Mouse (Mus musculus): Measurements from ENCODE around the gene Tet3.

Tet3 gene

DNA sequence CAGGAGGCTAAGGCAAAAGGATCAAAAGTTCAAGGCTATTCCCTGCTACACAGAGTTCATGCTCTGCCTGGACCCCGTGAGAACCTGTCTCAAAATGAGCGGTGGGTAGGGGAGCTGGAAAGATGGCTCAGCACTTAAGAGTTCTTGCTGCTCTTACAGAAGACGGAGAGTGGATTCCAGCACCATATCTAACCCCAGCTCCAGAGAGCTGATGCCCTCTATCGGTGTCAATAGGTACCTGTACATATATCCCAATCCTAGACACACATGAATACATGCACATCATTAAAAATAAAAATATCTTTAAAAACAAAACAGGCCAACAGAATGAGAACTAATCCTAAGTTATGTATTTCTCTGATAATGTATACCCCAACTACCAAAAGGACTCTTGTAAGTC lies 19.3 kb upstream of the Tet3 start:
- no peak for DNase-seq

DNA sequence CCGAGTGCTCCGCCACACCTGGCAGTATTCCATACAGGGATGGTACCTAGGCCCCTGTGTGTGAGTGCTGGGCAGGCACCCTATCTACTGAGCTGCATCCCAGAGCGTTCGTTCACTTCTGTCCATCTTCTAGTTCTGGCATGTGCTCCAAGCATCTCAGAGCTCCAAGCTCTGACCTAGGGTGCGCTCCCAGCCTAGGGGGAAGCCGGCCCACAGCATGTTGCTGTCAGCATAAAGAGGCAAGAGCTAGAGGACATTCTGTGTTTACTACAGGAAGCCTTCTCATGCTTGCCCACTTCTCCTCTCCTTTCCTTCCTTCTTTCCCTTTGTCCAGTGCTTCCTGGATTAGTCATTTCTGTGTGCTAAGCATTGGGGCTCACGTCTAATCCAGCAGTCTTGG lies 16.5 kb upstream of the Tet3 start:
- DNase-seq: no peak

DNA sequence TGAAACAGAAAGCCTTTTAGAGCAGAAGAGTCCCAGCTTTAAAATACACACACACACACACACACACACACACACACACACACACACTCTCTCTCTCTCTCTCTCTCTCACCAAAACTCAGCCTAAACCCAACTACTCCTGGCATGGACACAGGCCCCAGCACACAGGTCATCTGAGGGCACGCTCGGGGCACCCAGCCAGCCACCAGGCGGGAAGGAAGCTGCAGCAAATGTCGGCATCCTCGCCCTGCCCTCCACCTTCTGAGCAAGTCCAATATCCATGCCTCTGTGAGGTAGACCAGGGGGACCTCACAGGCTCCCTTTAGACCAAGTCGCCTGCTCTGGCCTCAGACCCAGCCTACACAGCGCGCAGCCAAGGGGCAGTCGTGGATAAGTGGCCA lies 14.4 kb upstream of the Tet3 start:
- DNase-seq: peak; percentile 76

DNA sequence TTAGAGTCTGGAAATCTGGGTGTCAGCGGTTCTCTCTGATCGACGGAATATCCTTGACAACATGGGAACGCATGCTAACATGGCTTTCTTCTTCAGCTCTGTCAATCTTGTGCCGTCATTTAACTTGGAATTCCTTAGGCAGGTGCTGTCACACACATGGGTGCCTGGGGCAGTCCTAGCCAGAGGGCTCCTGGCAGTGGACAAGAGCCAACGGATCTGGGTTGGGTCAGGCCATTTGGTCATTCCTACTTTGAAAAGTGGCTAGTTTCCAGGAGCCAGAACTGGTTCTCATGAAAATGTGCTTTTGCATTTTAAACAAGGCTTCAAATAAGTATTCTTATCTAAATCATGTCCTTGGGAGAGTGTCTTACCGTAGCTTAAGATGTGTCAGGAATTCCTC lies 12.9 kb upstream of the Tet3 start:
- DNase-seq: no peak

DNA sequence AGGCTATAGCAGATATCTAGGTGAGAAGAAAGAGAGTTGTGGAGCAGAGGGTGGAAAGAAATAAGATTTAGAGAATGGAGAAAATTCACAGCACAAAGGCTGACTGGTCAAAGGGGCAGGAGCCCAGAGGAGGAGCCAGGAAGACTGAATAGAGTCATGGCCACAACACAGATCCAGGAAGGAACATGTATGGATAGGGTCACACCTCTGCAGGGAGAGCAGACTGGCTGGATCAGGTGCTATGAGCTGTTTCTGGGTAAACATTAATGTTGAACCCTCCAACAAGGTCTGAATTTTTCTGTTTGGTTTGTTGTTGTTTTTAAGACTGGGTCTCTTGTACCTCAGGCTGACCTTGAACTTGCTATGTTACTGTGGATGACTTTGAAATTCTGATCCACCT lies 5.1 kb upstream of the Tet3 start:
- no peak for DNase-seq

DNA sequence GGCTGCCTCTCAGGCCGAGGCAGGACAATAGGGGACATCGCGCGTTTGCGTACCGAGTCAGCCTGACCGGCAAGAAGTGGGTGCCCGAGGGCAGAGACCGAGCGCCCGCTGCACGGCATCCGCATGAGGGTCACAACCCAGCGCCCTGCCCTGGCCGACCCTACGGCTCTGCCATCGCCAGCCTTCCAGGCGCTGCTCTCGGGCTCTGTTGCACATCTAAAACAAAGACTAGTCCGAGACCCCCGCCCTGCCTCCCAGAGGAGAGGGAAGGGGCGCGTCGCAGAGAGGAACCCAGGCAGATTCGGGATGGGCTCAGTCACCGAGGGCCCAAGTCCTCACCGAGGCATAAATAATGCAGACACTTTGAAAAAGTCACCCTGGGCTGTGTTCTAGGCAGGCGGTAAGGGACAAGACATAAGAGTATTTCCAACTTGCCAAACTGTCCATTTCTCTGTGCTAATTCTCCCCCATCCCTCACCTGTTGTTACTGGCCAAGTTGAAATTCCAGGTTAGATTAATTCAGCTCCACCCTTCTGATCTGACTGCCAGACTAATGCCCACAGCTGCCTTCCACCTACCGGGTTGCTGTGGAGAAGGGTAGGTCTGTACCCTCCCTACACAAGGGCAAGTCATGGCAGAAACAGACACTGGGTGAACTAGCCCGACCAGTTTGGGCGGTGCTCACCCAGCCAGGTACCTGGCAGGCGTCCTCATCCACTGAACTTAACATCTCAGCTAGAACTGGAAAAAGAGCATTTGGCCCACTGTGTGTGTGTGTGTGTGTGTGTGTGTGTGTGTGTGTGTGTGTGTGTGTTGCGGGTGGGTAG lies 1.7 kb downstream of the Tet3 start:
- DNase-seq: peak; percentile 63

DNA sequence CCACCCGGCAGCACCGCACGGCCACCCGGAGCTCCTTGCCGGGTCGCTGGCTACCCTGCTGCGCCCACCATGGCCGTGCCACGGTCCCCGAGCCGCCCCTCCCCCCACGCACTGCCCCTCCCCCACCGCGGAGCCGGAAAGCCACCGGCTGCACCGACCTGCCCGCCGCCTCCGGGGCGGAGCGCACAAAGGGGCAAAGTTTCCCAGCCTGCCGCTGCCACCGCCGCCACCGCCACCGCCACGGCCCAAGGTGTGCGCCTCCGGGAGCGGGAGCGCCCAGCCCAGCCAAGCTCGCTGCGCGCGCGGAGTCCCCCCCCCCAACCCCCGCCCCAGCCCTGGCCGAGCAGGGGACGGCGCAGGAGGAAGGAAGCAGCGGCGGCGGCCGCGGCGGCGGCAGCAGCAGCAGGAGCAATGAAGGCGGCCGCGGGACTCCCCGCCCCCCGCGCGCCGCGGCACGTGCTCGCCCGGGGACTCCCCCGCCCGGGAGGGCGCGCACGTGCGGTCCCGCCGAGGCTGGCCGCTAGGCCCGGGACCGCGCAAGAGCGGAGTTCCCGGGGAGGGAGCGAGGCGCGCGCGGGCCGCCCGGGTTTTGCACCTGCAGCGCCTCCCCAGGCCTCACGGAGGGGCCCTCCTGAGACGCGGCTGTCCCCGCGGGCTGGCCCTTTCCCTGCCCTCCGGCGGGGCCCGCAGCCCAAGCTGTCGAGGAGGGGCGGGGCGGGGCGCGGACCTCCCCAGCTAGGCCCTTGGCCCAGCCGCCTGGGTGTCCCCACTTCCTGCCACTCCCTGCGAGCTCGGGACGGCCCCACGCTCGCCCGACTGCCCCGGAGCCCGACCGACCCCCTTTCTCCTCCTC lies 2.5 kb downstream of the Tet3 start:
- peak; percentile 82 for DNase-seq

DNA sequence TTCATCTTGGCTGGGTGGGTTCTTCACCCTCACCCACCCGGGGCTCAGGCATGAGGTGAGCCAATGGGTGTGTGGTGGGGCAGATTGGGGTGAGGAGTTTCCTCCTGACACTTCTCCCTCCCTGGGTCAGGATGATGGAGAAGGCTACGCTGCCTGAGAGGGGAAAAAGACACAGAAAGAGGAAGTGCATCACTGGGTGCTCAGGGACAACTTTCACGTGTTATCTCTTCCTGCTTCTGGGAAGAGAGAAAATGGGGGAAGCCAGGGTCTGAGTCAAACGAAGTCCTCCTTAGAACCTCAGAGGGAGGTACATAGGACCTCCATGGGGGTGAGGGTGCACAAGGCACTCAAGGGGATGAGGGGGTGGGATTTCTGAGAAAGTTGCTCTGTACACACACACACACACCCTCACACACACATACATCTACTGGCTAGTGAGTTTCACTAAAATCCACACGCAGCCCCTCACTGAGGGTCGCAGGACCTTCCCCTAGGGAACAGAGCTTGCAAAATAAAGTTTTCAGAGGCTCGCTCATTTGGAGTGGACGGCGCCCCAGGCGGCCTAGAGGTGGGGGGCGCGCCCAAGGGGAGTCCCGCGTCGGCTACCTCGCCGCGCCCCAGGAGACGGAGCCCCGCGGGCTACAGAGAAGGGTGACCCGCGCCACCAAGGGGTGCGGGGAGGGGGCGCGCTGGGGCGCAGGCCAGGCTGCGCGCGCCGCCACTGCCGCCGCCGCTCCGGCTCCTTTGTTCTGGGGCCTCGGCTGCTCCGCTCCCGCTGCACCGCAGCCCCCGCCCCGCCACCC lies 3.4 kb downstream of the Tet3 start:
- no peak for DNase-seq

DNA sequence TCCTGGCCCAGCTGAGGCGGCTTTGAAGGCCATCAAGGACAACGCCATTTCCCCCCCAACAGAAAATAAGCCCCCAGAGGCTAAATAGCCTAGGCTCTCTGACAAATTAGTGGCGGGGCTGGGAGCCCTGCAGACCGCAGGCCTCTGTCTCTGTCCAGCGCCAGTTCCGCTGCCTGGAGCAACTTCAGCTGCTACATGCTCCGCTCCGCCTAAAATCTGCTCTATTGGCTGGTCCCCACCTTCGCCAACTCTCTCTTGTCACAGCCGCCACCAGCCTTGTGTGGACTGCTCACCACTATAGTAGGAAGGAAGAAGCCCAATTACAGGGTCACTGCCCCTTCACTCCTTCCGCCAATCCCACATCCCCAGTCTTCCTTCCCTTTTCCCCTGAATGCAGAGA lies 5.2 kb downstream of the Tet3 start:
- DNase-seq: no peak

DNA sequence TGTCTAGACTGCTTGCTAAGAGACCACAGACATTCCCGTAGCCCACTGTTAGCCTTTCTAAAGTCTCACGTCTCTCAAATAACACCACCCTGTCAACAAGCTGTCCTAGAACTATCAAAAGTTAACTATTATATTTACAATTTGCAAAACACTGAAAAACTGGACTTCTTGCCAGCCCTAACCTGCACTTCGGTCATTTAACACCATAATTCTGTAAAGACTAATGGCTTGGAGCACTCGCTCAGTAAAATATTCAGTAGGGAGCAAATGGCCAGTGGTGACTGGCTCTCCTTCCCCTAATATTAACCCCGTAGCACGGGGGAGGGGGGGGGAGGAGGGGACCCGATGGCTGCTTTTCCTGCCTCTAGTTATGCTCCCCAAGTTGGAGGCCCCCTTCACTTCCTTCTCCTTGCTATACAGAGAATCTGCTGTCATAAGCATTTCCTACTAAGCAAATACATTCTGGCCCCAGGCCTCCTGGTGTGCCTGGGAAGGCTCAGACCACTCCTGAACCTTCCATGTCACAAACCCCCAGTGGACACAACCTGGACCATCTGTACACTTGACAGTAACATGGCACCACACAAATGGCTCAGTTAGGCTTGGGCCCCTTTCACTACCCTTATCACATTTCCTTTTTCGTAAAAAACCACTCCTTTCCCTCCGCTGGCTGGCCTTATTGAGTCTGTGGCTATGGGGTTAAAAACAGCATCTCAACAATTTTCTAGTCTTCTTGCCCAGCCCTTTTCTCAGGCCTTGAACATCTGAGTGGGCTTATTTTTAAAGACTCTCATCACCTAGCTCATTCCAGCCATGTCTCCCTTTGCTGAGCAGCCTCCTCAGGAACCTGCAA lies 8.2 kb downstream of the Tet3 start:
- DNase-seq: no peak

DNA sequence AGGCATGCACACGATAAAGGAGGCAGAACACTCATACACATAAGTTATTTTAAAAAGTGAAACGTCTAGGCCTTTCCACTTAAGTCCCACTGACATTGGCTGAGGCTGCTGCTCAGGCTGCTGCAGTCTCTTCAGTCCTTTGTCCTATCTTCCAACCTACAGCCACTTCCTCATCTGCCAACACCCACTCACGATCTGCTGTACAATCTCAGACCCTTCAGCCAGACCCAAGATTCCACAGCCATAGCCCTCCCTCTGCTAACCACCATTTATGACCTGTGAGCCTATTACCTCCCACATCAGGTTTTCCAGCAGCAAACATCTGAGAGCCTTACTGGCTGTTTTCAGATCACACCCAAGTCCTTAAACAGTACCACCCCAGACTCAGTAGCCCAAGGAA lies 9.4 kb downstream of the Tet3 start:
- no peak for DNase-seq

DNA sequence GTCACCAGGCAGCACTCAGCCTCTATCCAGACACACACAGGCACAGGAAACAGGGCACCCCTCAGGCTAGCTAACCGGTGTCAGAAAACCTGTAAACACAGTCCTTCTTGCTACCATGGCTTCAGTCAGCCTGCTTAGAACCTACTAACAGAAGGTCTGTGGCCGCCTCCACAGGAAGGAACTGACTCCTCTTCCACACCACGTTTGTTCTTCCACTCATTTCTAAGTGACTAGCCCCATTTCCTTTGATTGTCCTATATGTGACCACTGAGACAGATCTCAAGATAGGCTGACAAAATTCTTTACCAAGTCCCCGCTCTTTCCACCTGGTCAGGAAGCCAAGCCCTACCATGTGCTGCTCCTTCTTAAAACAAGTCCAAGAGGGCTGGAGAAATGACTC lies 10.0 kb downstream of the Tet3 start:
- no peak for DNase-seq

DNA sequence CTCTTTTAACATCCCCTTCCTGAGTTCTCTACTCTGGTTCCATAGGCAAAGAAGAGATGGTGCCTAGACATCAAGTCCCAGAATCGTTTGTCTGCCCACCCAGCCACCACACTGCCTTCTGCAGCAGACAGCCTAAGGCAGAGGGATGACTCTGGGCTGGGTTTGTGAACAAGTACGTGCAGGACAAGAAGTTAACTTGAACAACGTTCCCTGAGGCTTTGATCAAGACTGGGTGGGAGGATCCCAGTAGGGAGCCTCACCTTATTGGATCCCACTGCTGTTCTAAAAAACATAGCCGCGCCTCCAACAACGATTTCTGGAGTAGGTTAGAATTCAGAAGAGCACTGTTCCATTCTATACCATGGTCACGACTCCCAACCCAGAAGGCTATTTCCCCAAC lies 11.9 kb downstream of the Tet3 start:
- no peak for DNase-seq

DNA sequence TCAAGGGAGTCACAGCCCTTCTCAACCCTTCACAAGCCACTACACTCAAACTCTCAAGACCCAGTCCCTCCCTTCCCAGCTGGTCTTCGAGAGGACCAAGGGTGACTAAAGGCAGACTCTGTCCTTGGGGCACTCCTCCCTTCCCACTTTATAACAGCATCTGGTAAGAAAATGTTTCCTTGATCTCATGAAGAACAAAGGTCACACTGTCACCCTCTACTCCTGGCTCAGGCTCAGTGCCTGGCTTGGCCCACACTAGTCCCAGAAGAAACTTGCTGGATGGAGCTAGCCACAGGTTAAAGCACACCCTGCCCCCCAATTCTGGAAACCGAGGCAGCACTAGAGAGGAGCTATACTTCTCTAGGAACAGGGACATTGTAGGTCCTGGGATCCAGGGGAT lies 13.1 kb downstream of the Tet3 start:
- no peak for DNase-seq

DNA sequence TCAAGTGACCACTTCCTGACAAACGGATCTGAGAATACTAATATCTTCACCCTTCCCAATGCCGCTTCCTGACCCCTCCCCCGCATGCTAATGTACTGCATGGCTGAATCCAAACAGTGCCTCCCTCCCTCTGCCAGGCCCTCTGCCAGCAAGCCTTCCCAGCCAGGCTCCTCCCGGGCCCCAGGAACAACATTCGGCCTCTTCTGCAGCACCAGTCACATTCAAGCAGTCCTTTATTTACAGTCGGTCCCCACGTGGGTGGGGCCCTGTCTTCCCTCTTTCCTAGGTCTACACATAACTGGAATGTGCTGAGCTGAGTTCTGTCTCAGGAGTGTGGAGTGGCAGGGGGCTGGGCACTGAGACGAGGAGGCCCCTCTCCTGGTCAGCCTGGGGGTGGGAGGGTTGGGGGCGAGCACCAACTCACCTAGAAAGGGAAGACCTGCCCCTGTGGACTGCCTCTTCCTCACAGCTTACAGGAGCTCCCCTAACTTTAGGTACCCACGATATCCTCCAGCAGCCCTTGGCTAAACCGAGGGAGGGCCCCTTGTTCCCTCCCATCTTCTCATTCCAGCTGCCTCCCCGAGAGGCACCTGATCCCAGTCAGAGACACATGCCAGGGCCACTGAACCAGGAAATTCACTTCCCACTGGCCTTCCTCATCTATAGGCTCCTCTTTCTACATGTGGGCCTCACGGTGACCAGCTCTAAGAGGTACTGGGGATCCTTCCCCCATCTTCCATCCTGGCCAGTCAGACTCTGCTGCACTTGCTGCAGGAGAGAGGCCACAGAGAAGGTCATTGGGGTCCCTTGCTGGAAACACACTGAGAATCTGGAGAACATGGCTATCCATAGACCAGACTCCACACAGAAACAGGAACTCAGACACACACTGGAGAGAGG lies 15.2 kb downstream of the Tet3 start:
- peak; percentile 90 for DNase-seq

DNA sequence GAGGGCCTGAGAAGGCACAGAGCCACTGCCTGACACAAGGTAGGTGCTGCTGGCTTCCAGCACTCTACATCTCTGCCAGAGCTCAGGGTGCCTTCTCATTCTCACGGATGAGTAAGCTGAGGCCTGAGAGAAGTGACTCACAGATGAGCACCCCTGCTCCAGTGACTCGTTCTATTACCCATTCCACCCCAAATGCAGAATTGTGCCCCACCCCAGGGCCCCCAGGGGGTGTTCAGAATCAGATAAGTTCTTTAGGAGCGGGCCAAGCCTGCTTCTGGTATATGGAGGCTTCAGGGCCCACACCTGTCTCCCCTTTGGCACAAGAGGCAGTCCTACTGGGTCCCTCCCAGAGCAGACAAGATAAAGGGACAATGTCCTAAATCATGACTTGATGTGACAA lies 16.2 kb downstream of the Tet3 start:
- DNase-seq: no peak

DNA sequence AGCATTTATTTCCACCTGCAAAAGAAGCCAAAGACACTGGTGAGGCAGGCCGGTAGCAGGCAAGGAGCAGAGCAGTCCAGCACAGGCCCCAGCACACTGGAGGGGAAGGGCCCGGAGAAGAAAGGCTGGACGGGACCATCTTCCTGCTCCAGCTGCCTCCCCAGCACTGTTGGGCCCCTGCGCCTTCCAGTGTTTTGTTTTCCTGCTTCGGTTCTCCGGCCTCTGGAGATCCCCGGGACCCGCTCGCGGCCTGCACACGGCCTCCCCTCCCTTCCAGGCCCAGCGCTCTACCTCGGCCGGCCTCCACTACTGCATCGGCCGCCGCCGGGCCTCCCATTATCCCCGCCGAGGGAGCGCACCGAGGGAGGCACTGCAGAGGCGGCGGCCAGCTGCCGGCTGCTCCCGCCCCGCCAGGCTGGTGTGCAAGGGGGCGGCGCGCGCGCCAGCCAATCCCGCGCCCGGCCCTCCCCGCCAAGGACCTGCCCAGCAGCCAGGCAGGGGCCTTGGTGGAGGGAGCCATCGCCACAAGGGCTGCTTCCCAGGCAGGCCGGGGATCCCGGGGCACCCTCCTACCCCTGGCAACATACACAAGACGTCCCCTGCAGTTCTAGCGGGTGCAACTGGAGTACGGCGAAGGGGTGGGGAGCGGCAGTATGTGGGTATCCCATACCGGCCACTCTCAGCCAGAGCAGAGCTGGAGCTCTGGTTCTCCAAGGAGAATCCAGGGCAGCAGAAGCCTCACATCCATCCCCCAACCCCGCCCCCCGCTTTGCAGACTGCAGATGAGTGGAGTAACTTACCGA lies 17.4 kb downstream of the Tet3 start:
- DNase-seq: peak; percentile 89

DNA sequence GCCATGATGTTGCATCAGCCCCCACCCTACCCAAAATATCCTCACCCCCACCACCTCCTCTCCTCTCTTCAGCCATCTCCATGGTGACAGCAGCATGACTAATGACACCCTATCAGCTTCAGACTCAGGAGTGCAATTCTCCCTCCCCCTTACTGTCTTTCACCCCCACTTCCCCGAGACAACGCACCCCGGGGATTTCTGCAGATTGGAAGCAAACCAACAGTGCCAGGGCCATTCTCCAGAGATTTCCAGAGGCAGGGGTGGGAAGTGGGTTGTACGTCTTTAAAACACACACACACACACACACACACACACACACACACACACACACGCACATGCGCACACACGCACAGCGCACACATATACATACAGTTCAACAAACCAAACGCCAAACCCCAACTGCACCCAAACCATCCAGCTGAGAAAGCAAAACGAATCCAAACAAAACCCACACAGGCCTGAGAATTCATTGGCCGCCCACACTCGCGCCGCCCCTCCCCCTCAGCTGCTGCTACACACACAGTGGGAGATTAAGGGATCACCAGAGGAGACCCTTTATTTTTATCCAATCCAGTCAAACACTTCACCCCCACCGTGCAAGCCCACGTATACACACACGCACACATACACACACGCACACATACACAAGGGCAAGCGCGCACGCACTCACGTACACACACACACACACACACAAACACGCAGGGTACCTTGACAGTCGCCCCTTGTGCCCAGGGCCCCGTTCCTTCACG lies 18.2 kb downstream of the Tet3 start:
- peak; percentile 71 for DNase-seq

DNA sequence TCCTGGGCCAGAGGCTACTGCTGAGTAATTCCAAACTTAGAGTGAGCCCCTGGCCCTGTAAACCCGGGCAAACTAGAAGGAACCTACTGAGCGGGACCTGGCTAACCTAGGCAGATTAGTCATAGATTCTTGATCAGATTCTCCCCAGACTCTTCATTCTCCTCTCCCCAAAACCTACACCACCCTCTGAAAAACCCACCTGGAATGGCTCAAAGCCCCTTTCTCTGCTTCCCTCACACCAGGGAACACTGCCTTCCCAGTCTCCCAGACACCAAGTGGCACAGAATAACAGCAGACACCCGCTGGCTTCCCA lies 18.7 kb downstream of the Tet3 start:
- DNase-seq: no peak

DNA sequence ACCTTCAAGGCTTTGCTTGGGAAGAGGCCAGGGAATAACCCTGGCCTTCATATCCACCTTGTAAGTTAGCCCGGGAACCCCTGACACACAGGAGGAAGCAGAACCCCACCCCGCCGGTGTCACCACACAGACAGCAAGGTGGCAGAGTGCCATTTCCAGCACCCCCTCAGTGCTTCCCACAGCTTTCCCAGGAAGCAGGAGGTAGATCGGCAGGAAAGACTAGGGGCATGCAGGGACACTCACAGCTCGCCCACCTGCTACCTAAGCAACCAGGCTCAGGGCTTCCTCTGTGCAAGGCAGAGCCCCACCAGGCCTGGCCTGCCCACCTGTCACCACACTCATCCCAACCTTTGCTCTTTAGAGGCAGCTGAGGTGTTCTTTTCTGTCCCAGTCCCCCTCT lies 19.1 kb downstream of the Tet3 start:
- DNase-seq: no peak
